ENCODE assay signal across 28 mouse cellular contexts in the genomic region with DNA sequence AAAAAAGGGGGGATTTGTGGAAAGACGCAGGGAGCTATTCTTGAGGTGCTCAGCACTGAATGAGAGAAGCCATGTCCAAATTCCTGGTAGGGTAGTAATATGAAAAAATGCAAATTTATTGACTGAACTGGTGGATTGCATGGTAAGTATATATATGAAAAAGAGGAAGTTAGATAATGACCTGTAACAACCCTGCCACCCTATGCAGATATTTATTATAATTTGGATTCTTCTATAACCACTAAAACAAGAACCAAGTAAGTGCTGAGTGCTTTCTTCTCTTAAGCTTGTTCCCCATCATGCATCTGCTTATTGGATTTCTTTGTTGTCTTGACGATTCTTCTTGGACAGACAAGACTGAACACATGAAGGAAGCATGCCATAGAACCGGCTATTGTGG.
DNase-seq lines count a peak whose midpoint lies in the region; ATAC-seq and TF ChIP-seq lines count a peak whose summit lies in the region.
"Had no signal": no experiment of that assay in that cellular context is flagged by ENCODE, and none has a peak within 500 bp of the region (broad histone marks: within the 10 kb centered on the region; RNA-seq: fewer than 3 reads in every experiment).

No protein-coding gene starts in this region.

- no peak overlapping the region for H3K27ac ChIP-seq in CH12.LX (ENCODE audit: insufficient read depth, low read depth)
- no peak overlapping the region for H3K27ac ChIP-seq in forebrain, embryonic 16.5 days (ENCODE audit: low read length)
- H3K27ac ChIP-seq in hindbrain, embryonic 14.5 days, result no peak overlapping the region
- H3K27ac ChIP-seq: embryonic facial prominence, embryonic 10.5 days; embryonic facial prominence, embryonic 13.5 days; forebrain, embryonic 10.5 days; forebrain, embryonic 13.5 days; heart, adult 2 months; heart, embryonic 10.5 days; heart, embryonic 13.5 days; intestine, embryonic 15.5 days had no signal

- dilution Hi-C loops in CH12.LX (cut with MboI; ENCODE audit: extremely low pct_ligation_motif_present, extremely low pct_unique_long_range_greater_than_20kb, low sequenced_read_pairs), result no loop called here

- H3K4me1 ChIP-seq in CH12.LX (ENCODE audit: control insufficient read depth in 1 of 2, insufficient read depth in 2 of 2), result peaks cover 6 to 20% of the 10 kb centered on the region in 2 experiments; a peak in 3 of 4 replicates
- H3K4me1 ChIP-seq in forebrain, embryonic 16.5 days (replicated peaks; ENCODE audit: control insufficient read depth, insufficient read depth, low read length), result peaks cover 21% of the 10 kb centered on the region
- H3K4me1 ChIP-seq in hindbrain, embryonic 14.5 days (replicated peaks; ENCODE audit: control insufficient read depth, insufficient read depth, low read length), result peaks cover 11% of the 10 kb centered on the region
- H3K4me1 ChIP-seq: heart, embryonic 13.5 days; intestine, embryonic 15.5 days had no signal

- no peaks in the 10 kb centered on the region for H3K27me3 ChIP-seq in CH12.LX (replicated peaks)
- no peaks in the 10 kb centered on the region for H3K27me3 ChIP-seq in forebrain, embryonic 16.5 days (replicated peaks; ENCODE audit: control insufficient read depth, insufficient read depth, low read length)
- H3K27me3 ChIP-seq in hindbrain, embryonic 14.5 days (ENCODE audit: control insufficient read depth, insufficient read depth, low read length), result no peaks in the 10 kb centered on the region
- H3K27me3 ChIP-seq: embryonic facial prominence, embryonic 13.5 days; forebrain, embryonic 13.5 days; heart, embryonic 13.5 days; hindbrain, embryonic 15.5 days; intestine, embryonic 15.5 days had no signal

- H3K36me3 ChIP-seq in CH12.LX (replicated peaks in 1 of 2; ENCODE audit: control insufficient read depth in 1 of 2, insufficient read depth in 1 of 2, low read length in 1 of 2), result no peaks in the 10 kb centered on the region
- no peaks in the 10 kb centered on the region for H3K36me3 ChIP-seq in forebrain, embryonic 16.5 days (ENCODE audit: control insufficient read depth, insufficient read depth)
- H3K36me3 ChIP-seq in hindbrain, embryonic 14.5 days (replicated peaks; ENCODE audit: control insufficient read depth, insufficient read depth), result no peaks in the 10 kb centered on the region
- H3K36me3 ChIP-seq: embryonic facial prominence, embryonic 10.5 days; embryonic facial prominence, embryonic 13.5 days; forebrain, embryonic 10.5 days; G1E; heart, embryonic 10.5 days; heart, embryonic 13.5 days; hindbrain, embryonic 15.5 days; intestine, embryonic 15.5 days had no signal

- TF ChIP-seq CTCF in CH12.LX (conservative IDR thresholded peaks at IDR 0.05 in 1 of 2, IDR thresholded peaks at IDR 0.05 in 1 of 2; ENCODE audit: low read depth in 2 of 2, low read length in 2 of 2), result no peak

- H3K4me2 ChIP-seq in CH12.LX (ENCODE audit: insufficient read depth, low read depth, poor library complexity, severe bottlenecking), result peak overlapping the region; percentile 79
- H3K4me2 ChIP-seq in forebrain, embryonic 16.5 days (ENCODE audit: low read length), result no peak overlapping the region
- H3K4me2 ChIP-seq in hindbrain, embryonic 14.5 days (replicated peaks), result no peak overlapping the region
- H3K4me2 ChIP-seq: embryonic facial prominence, embryonic 13.5 days; forebrain, embryonic 13.5 days; heart, embryonic 13.5 days; hindbrain, embryonic 15.5 days; intestine, embryonic 15.5 days had no signal

- peak; percentile 64 for ATAC-seq in common myeloid progenitor, adult 5-6 weeks (replicated peaks; ENCODE audit: low read depth, poor library complexity, severe bottlenecking)
- 0 out of 2 replicates have a peak, but pooled peaks have one; percentile 37 for ATAC-seq in megakaryocyte progenitor cell, adult 5-6 weeks (replicated peaks; ENCODE audit: poor library complexity)
- ATAC-seq in forebrain, embryonic 16.5 days, result no peak
- ATAC-seq in hindbrain, embryonic 14.5 days (ENCODE audit: low FRiP score), result no peak
- ATAC-seq: activated CD4-positive, CD25-positive, alpha-beta regulatory T cell, adult 4 months; forebrain, embryonic 13.5 days; forebrain, postnatal 0 days; intestine, embryonic 15.5 days had no signal

- no peaks in the 10 kb centered on the region for H3K9me3 ChIP-seq in CH12.LX (replicated peaks; ENCODE audit: low read length)
- H3K9me3 ChIP-seq in forebrain, embryonic 16.5 days (ENCODE audit: control insufficient read depth, low read length), result no peaks in the 10 kb centered on the region
- H3K9me3 ChIP-seq in hindbrain, embryonic 14.5 days (ENCODE audit: control insufficient read depth, low read length), result no peaks in the 10 kb centered on the region
- H3K9me3 ChIP-seq: embryonic facial prominence, embryonic 10.5 days; embryonic facial prominence, embryonic 13.5 days; forebrain, embryonic 10.5 days; forebrain, embryonic 13.5 days; G1E; heart, embryonic 10.5 days; heart, embryonic 13.5 days; hindbrain, embryonic 15.5 days; intestine, embryonic 15.5 days had no signal

- TF ChIP-seq RAD21 in CH12.LX (IDR thresholded peaks at IDR 0.05; ENCODE audit: low read depth, low read length), result no peak

- in situ Hi-C loops in CH12.LX (cut with MboI; ENCODE audit: low pct_ligation_motif_present, low pct_unique_long_range_greater_than_20kb, low sequenced_read_pairs), result no loop called here

- H3K4me3 ChIP-seq in CH12.LX (replicated peaks in 1 of 3; ENCODE audit: low read depth in 2 of 3, low read length in 2 of 3, poor library complexity in 1 of 3), result no peak overlapping the region
- no peak overlapping the region for H3K4me3 ChIP-seq in forebrain, embryonic 16.5 days (replicated peaks; ENCODE audit: low read length)
- no peak overlapping the region for H3K4me3 ChIP-seq in hindbrain, embryonic 14.5 days (replicated peaks; ENCODE audit: low read length)
- H3K4me3 ChIP-seq: embryonic facial prominence, embryonic 10.5 days; embryonic facial prominence, embryonic 13.5 days; forebrain, embryonic 10.5 days; forebrain, embryonic 13.5 days; heart, adult 2 months; heart, embryonic 10.5 days; heart, embryonic 13.5 days; hindbrain, embryonic 15.5 days; intestine, embryonic 15.5 days had no signal

- no peak for TF ChIP-seq POLR2A in CH12.LX (IDR thresholded peaks at IDR 0.05; ENCODE audit: low read depth, low read length)

- DNase-seq in A20 (ENCODE audit: low read depth, low spot score) (peak; percentile 6), CH12.LX (ENCODE audit: extremely low read depth) (no peak)
- DNase-seq in hindbrain, embryonic 14.5 days (ENCODE audit: low spot score), result no peak
- DNase-seq: adrenal gland, adult 8-10 months; adrenal gland, postnatal 25 days; cerebellum, adult 11-12 months; cerebellum, adult 8-10 months; cerebellum, postnatal 10 days; embryo, embryonic 11 days; forebrain, postnatal 0 days; gastrocnemius, postnatal 25 days; heart, adult 2 months; heart, postnatal 14 days; heart, postnatal 4 days; kidney, adult 18-20 months had no signal

- H3K9ac ChIP-seq in CH12.LX (ENCODE audit: insufficient read depth, low read depth), result no peak overlapping the region
- no peak overlapping the region for H3K9ac ChIP-seq in forebrain, embryonic 16.5 days (replicated peaks; ENCODE audit: low read depth, low read length)
- H3K9ac ChIP-seq in hindbrain, embryonic 14.5 days, result no peak overlapping the region
- H3K9ac ChIP-seq: embryonic facial prominence, embryonic 13.5 days; forebrain, embryonic 13.5 days; forebrain, postnatal 0 days; heart, embryonic 13.5 days; hindbrain, embryonic 15.5 days; intestine, embryonic 15.5 days had no signal

- WGBS in forebrain, embryonic 16.5 days, result 88% methylated on average over 3 of the region's 3 CpGs
- 89% methylated on average over 3 of the region's 3 CpGs for WGBS in hindbrain, embryonic 14.5 days

- H3K79me2 ChIP-seq in CH12.LX (replicated peaks; ENCODE audit: control insufficient read depth, extremely low read depth, insufficient read depth, poor library complexity, severe bottlenecking), result no peaks in the 10 kb centered on the region

- no peak for TF ChIP-seq EP300 in CH12.LX (IDR thresholded peaks at IDR 0.05; ENCODE audit: low read length)

TF ChIP-seq in CH12.LX, 34 proteins besides CTCF, POLR2A, EP300 and RAD21:
- TF ChIP-seq USF2 (conservative IDR thresholded peaks at IDR 0.05; ENCODE audit: low read depth, low read length), result no peak
- no peak for TF ChIP-seq HCFC1 (IDR thresholded peaks at IDR 0.05; ENCODE audit: low read depth, low read length)
- TF ChIP-seq ZNF384 (IDR thresholded peaks at IDR 0.05; ENCODE audit: low read depth, low read length), result no peak
- no peak for TF ChIP-seq BHLHE40 (IDR thresholded peaks at IDR 0.05; ENCODE audit: low read depth, low read length)
- TF ChIP-seq CHD2 (IDR thresholded peaks at IDR 0.05; ENCODE audit: low read length), result no peak
- TF ChIP-seq KAT2A (IDR thresholded peaks at IDR 0.05; ENCODE audit: insufficient replicate concordance, low read length), result no peak
- no peak for TF ChIP-seq SMC3 (IDR thresholded peaks at IDR 0.05; ENCODE audit: low read depth, low read length)
- no peak for TF ChIP-seq SIN3A (IDR thresholded peaks at IDR 0.05; ENCODE audit: low read length)
- no peak for TF ChIP-seq TCF12 (IDR thresholded peaks at IDR 0.05; ENCODE audit: low read depth, low read length)
- TF ChIP-seq MAFK (IDR thresholded peaks at IDR 0.05; ENCODE audit: insufficient replicate concordance, low read length), result no peak
- TF ChIP-seq JUND (conservative IDR thresholded peaks at IDR 0.05; ENCODE audit: low read depth, low read length), result no peak
- TF ChIP-seq RCOR1 (conservative IDR thresholded peaks at IDR 0.05; ENCODE audit: low read depth, low read length), result no peak
- no peak for TF ChIP-seq ZMIZ1 (IDR thresholded peaks at IDR 0.05; ENCODE audit: low read depth, low read length)
- no peak for TF ChIP-seq MAZ (IDR thresholded peaks at IDR 0.05; ENCODE audit: low read depth, low read length)
- TF ChIP-seq IRF4 (IDR thresholded peaks at IDR 0.05; ENCODE audit: low read depth, low read length), result no peak
- no peak for TF ChIP-seq CHD1 (IDR thresholded peaks at IDR 0.05; ENCODE audit: low read depth, low read length)
- TF ChIP-seq UBTF (IDR thresholded peaks at IDR 0.05; ENCODE audit: low read depth, low read length), result no peak
TF ChIP-seq in CH12.LX: peak in this region for 0.

Comparison
In these comparisons a context has a peak if more than half of its experiments do, and no peak if none do; other contexts are left out.
1. ATAC-seq: peak in common myeloid progenitor, adult 5-6 weeks (single experiment) and megakaryocyte progenitor cell, adult 5-6 weeks (single experiment); none in forebrain, embryonic 16.5 days (single experiment) and hindbrain, embryonic 14.5 days (single experiment).